Mouse (Mus musculus): ENCODE measurements around the gene Frem1. TPM values are rescaled to one million over a fixed set of nuclear protein-coding genes. Genes with fewer than 3 reads are reported as not detected.

Gene Frem1
- polyA plus RNA-seq, 1 experiment, result 0.48 TPM

DNA sequence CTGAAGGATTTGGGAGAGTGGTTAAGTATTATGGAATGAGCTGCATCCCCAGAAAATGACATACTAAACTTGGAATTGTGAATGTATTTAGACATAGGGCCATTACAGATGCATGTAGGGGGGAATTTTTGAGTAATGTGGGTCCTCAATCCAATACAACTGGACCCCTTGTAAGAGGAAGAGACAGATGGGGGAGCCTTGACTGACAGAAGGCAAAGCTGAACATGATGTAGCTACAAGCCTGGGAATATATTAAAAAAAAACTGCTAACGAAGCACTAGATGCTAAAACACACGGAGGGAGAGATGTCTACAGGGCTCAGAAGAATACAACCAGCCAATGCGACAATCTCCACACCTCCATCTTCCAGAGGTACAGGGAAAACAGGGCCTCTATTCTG lies 60.1 kb downstream of the Frem1 start:
- TF ChIP-seq POLR2A (IDR thresholded peaks at IDR 0.05; ENCODE audit: low read depth, low read length) (no peak), CTCF (IDR thresholded peaks at IDR 0.05; ENCODE audit: extremely low read depth, insufficient read length, insufficient replicate concordance, low read depth, low read length) (no peak)
- Histone ChIP-seq H3K27ac (ENCODE audit: insufficient read depth, low read depth, low read length) (no peak overlapping the region), H3K27me3 (ENCODE audit: control insufficient read depth, insufficient read depth, low read length) (no peaks in the 10 kb centered on the region), H3K4me3 (ENCODE audit: low read depth, low read length) (no peak overlapping the region), H3K4me1 (ENCODE audit: control insufficient read depth, insufficient read depth, insufficient read length, low read length) (no peaks in the 10 kb centered on the region), H3K36me3 (ENCODE audit: control insufficient read depth, insufficient read depth, low read length) (no peaks in the 10 kb centered on the region)
- WGBS, result 90% methylated on average over 3 of the region's 3 CpGs

DNA sequence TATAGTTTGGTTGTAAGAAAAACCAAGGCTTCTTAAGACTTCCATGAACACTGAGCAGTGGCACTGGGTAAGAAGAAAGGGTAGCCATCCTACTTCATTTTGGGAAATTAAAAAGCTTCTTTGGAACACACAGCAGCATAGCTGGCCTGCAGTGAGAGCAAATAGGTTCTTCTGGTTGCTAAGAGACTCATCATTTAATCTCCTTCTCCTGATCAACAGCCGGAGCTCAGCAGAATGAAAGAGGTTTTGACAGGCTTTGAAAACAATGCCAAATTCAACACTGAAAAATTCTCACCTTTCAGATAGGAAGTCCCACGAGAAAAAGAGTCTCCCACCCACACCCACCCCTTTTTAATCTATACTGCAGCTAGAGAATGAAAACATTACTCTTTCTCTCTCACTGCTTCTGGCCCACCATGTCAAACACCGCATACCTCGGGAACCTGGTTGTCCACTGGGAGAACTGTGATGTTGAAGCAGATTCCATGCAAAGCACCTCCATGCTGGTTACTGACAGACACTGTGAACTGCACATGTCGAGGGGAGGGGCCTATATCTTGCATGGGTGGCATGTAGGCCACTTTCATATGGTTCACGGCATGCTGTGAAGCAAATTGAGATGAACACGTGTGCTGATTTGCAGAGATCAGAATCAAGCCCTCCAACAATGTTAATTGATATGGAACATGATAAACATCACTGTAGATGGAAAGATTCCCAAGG lies 61.0 kb downstream of the Frem1 start:
- Histone ChIP-seq H3K36me3 (ENCODE audit: control insufficient read depth, insufficient read depth, low read length) (no peaks in the 10 kb centered on the region), H3K4me1 (ENCODE audit: control insufficient read depth, insufficient read depth, insufficient read length, low read length) (no peaks in the 10 kb centered on the region), H3K4me3 (ENCODE audit: low read depth, low read length) (no peak overlapping the region), H3K27ac (ENCODE audit: insufficient read depth, low read depth, low read length) (no peak overlapping the region), H3K27me3 (ENCODE audit: control insufficient read depth, insufficient read depth, low read length) (no peaks in the 10 kb centered on the region)
- TF ChIP-seq POLR2A (IDR thresholded peaks at IDR 0.05; ENCODE audit: low read depth, low read length) (no peak), CTCF (IDR thresholded peaks at IDR 0.05; ENCODE audit: extremely low read depth, insufficient read length, insufficient replicate concordance, low read depth, low read length) (no peak)
- 66% methylated on average over 7 of the region's 7 CpGs for WGBS

GRCm38 (mm10) chr4:82972381-82972780 lies 79.8 kb downstream of the Frem1 start:
- Histone ChIP-seq H3K36me3 (ENCODE audit: control insufficient read depth, insufficient read depth, low read length) (no peaks in the 10 kb centered on the region), H3K4me3 (ENCODE audit: low read depth, low read length) (no peak overlapping the region), H3K27me3 (ENCODE audit: control insufficient read depth, insufficient read depth, low read length) (no peaks in the 10 kb centered on the region), H3K4me1 (ENCODE audit: control insufficient read depth, insufficient read depth, insufficient read length, low read length) (no peaks in the 10 kb centered on the region), H3K27ac (ENCODE audit: insufficient read depth, low read depth, low read length) (no peak overlapping the region)
- WGBS, result 81% methylated on average over 4 of the region's 4 CpGs
- TF ChIP-seq POLR2A (IDR thresholded peaks at IDR 0.05; ENCODE audit: low read depth, low read length) (no peak), CTCF (IDR thresholded peaks at IDR 0.05; ENCODE audit: extremely low read depth, insufficient read length, insufficient replicate concordance, low read depth, low read length) (no peak)

GRCm38 (mm10) chr4:82970901-82971648 lies 81.1 kb downstream of the Frem1 start:
- 84% methylated on average over 12 of the region's 12 CpGs for WGBS
- Histone ChIP-seq H3K4me3 (ENCODE audit: low read depth, low read length) (no peak overlapping the region), H3K27ac (ENCODE audit: insufficient read depth, low read depth, low read length) (no peak overlapping the region), H3K4me1 (ENCODE audit: control insufficient read depth, insufficient read depth, insufficient read length, low read length) (no peaks in the 10 kb centered on the region), H3K27me3 (ENCODE audit: control insufficient read depth, insufficient read depth, low read length) (no peaks in the 10 kb centered on the region), H3K36me3 (ENCODE audit: control insufficient read depth, insufficient read depth, low read length) (no peaks in the 10 kb centered on the region)
- TF ChIP-seq POLR2A (IDR thresholded peaks at IDR 0.05; ENCODE audit: low read depth, low read length) (no peak), CTCF (IDR thresholded peaks at IDR 0.05; ENCODE audit: extremely low read depth, insufficient read length, insufficient replicate concordance, low read depth, low read length) (no peak)

- no peak overlapping the region for H3K27ac ChIP-seq (ENCODE audit: insufficient read depth, low read depth, low read length)
- no peaks in the 10 kb centered on the region for H3K4me1 ChIP-seq (ENCODE audit: control insufficient read depth, insufficient read depth, insufficient read length, low read length)
- H3K36me3 ChIP-seq (ENCODE audit: control insufficient read depth, insufficient read depth, low read length), result no peaks in the 10 kb centered on the region
- TF ChIP-seq POLR2A (IDR thresholded peaks at IDR 0.05; ENCODE audit: low read depth, low read length), result no peak
- no peak for TF ChIP-seq CTCF (IDR thresholded peaks at IDR 0.05; ENCODE audit: extremely low read depth, insufficient read length, insufficient replicate concordance, low read depth, low read length)
- no peak overlapping the region for H3K4me3 ChIP-seq (ENCODE audit: low read depth, low read length)
- 91% methylated on average over 1 of the region's 1 CpGs for WGBS
- no peaks in the 10 kb centered on the region for H3K27me3 ChIP-seq (ENCODE audit: control insufficient read depth, insufficient read depth, low read length)
Measured at GRCm38 (mm10) chr4:82961024-82961423, 91.1 kb downstream of the Frem1 start.

DNA sequence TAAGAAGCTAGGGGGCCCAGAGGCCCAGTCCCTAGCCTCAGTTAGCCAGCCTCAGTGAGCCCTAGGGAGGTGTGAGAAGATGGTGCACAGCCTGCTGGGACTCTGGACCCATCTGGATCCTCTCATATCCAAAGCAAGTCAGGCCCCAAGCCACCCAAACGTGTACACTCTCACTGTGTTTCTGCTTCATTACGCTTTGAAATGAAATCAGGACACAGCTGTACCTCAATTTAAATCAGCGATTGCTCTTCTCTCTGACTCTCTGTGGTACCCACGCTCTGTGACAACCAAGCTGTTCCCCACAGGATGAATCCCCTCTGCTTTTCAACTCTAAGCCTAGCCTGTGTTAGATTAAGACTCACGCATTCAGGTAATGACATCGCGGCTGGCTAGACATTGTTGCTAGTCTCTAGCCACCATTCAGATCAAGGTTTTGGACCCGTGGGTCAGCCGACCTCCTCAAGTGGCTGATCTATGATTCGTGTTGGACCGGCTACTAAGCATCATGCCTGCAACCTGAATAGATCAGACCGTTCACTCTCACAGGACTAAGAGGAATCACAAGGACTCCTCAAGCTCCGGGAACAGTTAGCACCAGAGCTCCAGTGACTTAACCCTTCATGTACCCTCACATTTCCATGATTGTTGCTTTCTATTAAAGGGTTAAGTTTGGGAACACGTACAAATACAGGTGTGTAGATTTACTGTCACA lies 94.2 kb downstream of the Frem1 start:
- Histone ChIP-seq H3K4me3 (ENCODE audit: low read depth, low read length) (no peak overlapping the region), H3K4me1 (ENCODE audit: control insufficient read depth, insufficient read depth, insufficient read length, low read length) (no peaks in the 10 kb centered on the region), H3K36me3 (ENCODE audit: control insufficient read depth, insufficient read depth, low read length) (no peaks in the 10 kb centered on the region), H3K27me3 (ENCODE audit: control insufficient read depth, insufficient read depth, low read length) (no peaks in the 10 kb centered on the region), H3K27ac (ENCODE audit: insufficient read depth, low read depth, low read length) (no peak overlapping the region)
- WGBS, result 83% methylated on average over 14 of the region's 14 CpGs
- no peak for TF ChIP-seq CTCF (IDR thresholded peaks at IDR 0.05; ENCODE audit: extremely low read depth, insufficient read length, insufficient replicate concordance, low read depth, low read length)
- TF ChIP-seq POLR2A (IDR thresholded peaks at IDR 0.05; ENCODE audit: low read depth, low read length), result no peak

DNA sequence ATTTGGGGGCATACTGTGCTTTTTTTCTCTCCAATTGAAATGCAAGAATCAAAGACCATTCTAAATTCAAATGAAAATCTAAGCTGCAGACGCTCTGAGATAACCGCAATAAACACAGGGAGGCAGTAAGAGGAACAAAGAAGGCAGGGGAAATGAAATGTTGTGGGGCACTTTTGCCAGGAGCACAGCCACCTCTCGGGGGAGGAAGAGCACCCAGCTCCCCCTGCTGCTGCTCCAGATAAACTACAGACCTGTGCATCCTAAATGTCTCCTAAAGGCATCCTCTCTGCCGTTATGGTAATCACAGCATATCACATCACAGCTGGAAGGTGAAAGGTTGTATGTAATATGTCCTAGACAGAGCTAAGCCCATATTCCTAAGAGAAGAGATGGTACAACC lies 98.1 kb downstream of the Frem1 start:
- Histone ChIP-seq H3K27ac (ENCODE audit: insufficient read depth, low read depth, low read length) (no peak overlapping the region), H3K27me3 (ENCODE audit: control insufficient read depth, insufficient read depth, low read length) (no peaks in the 10 kb centered on the region), H3K4me1 (ENCODE audit: control insufficient read depth, insufficient read depth, insufficient read length, low read length) (no peaks in the 10 kb centered on the region), H3K36me3 (ENCODE audit: control insufficient read depth, insufficient read depth, low read length) (no peaks in the 10 kb centered on the region), H3K4me3 (ENCODE audit: low read depth, low read length) (no peak overlapping the region)
- 55% methylated on average over 4 of the region's 4 CpGs for WGBS
- TF ChIP-seq POLR2A (IDR thresholded peaks at IDR 0.05; ENCODE audit: low read depth, low read length), result no peak
- TF ChIP-seq CTCF (IDR thresholded peaks at IDR 0.05; ENCODE audit: extremely low read depth, insufficient read length, insufficient replicate concordance, low read depth, low read length), result no peak
